Mouse (Mus musculus) adrenal gland, adult (tissue): ENCODE data around the gene Gjc2.

Experiments used
- DNase-seq, 2 experiments: peaks; one replicate each; pipeline ENCODE4 v3.0.0; 2022 to 2023; ENCODE audit warnings: low spot score in 1 of 2; ENCODE audit not compliant: inconsistent age in 2 of 2

The Gjc2 gene

DNA sequence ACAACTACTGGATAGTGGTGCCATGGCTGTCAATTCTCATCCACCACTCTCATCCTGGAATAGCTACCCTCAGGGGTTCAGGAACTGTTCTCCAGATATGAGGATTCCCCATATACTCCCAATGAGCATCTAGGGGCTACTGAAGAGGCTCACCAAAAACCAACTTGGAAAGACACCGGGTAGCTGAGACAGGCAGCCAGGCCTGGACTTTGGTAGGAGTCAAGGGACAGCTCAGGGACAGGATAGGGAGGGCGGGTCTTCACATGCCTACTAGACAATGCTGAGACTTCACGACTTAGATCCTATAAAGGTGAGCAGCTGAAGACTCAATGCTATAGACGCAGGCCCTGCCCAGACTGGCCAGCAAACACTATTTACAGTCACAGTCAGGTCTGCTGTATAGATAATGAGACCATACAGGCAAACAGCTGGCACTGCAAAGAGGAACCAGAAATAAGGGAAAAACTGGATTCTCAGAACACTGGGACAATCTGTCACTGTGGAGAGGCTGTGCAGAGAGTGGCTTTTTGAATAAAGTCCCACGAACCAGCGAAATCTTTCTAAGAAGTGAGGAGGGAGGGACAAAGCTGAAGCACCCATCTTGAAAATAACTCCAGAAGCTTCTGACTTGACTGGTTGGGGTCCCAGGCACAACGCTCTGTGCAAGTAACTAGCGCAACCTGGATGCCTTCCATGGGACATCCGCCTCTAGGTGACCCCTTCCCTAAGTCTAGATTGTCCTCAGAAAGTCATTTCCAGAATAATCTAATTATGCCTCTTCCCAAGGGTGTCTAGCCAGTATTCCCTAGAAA is 20.4 kb downstream of the Gjc2 start:
- DNase-seq = no peak

DNA sequence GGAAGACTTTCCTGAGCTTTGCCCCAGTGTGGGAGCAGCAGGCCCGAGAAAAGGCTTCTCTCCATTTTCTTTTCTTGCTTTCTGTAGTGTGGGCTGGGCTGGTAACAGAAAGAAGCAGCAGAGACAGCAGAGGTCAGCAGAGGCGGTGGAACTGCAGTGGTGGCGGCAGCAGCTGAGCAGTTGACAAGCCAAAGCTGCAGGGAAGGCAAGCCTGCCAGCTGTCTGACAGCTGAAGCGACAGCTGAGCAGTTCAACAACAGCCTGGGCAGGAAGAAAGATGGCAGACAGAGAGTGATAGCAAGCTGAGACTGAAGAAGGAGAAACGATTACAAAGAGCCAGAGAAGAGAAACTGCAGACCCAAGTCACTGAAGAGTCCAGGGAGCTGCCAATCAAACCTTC is 21.6 kb downstream of the Gjc2 start:
- DNase-seq = no peak

DNA sequence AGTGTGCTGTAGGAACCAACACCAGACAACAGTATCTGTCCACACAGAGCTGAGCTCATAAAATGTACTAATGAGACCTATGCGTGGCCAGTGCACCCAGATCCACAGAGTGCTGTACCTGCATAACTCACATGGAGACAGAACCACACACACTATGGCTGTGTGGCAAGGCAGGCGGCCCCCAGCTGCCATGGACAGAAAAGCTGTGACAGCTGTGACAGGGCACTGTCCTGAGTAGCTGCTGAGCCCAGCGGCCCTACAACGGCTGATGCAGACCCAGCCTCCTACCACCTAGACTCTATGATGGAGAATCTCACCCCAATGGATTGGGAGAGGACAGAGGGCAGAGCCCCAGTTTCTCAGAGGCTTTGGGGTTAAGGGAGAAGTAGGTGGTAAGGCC is 23.5 kb downstream of the Gjc2 start:
- no peak for DNase-seq

GRCm38 (mm10) chr11:59159099-59159498 is 23.9 kb downstream of the Gjc2 start:
- DNase-seq = no peak

- DNase-seq = no peak
These were observed 27.1 kb downstream of the Gjc2 start for GRCm38 (mm10) chr11:59155900-59156299.

DNA sequence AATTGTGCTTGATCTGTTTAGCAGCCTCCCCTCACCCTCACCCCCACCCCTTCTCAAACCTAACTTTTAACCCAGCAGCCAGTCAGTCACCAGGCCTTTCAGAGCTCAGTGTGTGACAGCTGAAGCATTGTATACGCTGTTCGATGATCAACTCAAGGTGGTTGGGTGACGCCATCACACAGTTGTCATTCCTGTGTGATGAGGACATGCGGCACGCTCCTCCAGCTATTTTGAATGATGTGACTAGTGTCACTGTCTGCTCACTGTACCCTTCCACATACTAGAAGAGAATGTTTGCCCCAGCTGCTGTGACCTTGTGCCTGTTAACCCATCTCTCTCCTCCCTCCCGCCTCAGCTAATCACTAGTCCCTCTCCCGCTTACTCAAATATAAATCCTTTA is 28.8 kb downstream of the Gjc2 start:
- DNase-seq = peak; percentile 71 to 75

- DNase-seq = no peak
These were observed 31.3 kb downstream of the Gjc2 start for GRCm38 (mm10) chr11:59151729-59152128.

GRCm38 (mm10) chr11:59149302-59149701 is 33.7 kb downstream of the Gjc2 start:
- DNase-seq = peak; percentile 53 to 67

- DNase-seq = no peak
These were observed 40.1 kb downstream of the Gjc2 start for GRCm38 (mm10) chr11:59142962-59143361.

DNA sequence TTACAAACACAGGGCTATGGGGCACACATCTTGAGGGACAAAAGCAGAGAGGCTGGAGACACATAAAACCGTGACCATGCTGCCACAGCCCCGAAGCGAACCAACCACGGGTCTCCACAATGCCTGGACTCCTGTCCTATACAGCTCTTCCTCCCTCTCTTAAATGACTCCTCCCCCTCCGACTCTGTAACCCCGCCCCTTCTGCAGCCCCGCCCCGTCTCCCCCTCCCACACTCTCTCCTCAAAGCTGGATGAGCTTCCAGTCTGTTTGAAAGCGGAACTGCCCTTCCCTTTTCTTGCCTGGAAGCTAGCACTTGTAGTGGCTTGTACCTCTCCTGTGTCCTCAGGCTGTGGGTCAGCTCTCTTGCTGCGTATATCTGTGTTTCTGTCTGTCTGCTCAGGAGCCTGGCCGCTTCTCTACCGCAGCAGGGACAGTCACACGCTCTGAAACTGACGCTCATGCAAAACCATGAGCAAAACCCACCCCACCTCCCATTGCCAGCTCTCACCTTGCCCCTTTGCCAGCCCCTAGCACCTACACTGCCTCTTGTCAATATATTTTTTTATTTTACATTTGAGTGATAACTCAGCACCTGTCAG is 41.1 kb downstream of the Gjc2 start:
- no peak for DNase-seq

- no peak for DNase-seq
These were observed 44.2 kb downstream of the Gjc2 start for GRCm38 (mm10) chr11:59138537-59139486.

- no peak for DNase-seq
These were observed 45.9 kb downstream of the Gjc2 start for GRCm38 (mm10) chr11:59136994-59137706.

DNA sequence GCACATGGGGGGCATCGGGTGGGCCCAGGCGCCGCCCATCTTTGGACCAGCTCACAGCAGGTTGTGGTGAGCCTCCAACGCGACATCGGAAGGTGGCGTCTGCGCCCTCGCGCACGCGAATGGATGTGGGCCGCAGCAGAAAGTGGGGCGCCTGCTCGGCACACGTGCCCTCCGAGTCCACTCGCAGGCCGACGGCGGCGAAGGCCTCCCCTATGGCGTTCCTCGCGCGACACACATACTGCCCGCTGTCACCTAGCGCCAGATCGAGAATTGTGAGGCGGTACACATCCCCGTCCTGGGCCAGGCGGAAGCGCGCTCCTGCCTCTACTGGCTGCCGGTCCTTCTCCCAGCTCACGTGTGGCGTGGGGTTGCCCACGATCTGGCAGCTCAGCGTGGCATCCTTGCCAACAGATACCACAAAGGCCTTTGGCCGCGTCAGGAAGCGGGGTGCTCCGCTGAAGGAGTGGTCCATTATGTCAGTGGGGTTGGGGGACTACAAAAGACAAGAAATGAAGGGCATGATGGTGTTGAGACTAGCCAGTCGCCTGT is 47.0 kb downstream of the Gjc2 start, which contains the start of gene Obscn:
Gene Obscn, minus strand, starts transcription at position 499 of the 549 bp plus-strand sequence.
- peak in 1 of 2 experiments; percentile 18 for DNase-seq

DNA sequence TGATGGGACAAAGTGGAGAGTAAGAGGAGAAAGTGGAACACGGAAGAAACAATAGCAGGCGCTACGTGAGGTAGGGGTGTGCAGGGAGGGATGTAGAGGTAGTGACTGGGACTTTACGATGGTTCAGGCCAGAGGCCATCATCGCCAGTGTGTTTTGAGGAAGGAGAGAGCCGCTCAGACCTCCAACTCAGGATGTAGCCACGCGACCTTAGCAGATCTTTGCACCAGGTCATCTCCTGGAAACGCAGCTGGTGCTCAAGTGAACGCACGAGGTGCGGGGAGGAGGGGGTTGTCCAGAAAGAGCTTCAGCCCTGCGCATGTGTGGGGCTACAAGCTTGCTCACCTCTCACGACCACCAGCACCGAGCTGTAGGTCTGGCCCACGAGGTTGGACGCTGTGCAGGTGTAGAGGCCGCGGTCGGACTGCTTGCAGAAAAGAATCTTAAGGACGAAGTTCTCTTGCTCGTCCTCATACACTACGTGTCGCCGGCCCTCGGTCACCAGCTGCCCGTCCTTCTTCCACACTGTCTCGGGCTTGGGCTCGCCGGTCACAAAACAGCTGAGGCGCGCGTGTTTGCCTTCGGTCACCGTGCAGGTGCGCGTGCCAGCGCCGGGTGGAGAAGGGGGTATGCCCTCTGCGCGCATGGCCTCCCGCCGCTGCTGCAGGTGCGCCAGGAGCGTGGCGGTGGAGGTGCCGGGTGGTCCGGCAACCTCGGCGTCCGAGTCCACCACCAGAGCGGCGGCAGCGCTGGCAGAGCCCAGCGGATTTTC is 47.8 kb downstream of the Gjc2 start:
- peak in 1 of 2 experiments; percentile 19 for DNase-seq

GRCm38 (mm10) chr11:59134373-59134997 is 48.5 kb downstream of the Gjc2 start:
- DNase-seq = peak in 1 of 2 experiments; percentile 44

- no peak for DNase-seq
These were observed 50.9 kb downstream of the Gjc2 start for GRCm38 (mm10) chr11:59132065-59132464.

DNA sequence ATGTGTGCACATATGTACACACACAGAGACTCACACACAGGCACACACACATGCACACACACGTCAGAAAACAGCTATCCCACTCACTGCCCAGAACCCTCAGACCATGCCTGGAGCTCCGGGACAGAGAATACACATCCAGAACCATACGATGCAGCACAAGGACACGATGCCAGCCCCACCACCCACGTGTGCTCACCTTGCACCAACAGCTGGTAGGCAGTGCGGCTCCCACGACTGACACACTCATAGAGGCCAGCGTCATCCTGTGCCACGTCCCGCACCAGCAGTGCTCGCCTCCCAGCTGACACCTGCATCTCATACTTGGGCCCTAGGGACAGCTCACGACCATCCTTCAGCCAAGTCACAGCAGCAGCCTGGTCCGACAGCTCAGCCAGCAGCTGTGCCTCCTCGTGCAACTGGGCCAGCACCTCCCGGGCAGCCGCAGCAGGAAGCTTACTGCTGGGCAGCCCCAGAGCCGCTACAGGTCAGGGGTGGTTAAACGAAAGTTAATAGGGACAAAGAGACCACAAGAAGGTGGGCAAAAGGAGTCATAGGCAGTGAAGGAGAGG is 51.6 kb downstream of the Gjc2 start:
- no peak for DNase-seq

- no peak for DNase-seq
These were observed 52.2 kb downstream of the Gjc2 start for GRCm38 (mm10) chr11:59130782-59131181.
